Mouse (Mus musculus): ENCODE results near the gene Fli1.

GRCm38 (mm10) chr9:32494891-32495642, 47.6 kb downstream of the Fli1 start:
- TF ChIP-seq CTCF (IDR thresholded peaks at IDR 0.05; ENCODE audit: low read depth): no peak
- TF ChIP-seq EP300 (IDR thresholded peaks at IDR 0.05; ENCODE audit: low read depth): no peak

Data from liver, embryonic 14.5 days (tissue).